In the genomic region with DNA sequence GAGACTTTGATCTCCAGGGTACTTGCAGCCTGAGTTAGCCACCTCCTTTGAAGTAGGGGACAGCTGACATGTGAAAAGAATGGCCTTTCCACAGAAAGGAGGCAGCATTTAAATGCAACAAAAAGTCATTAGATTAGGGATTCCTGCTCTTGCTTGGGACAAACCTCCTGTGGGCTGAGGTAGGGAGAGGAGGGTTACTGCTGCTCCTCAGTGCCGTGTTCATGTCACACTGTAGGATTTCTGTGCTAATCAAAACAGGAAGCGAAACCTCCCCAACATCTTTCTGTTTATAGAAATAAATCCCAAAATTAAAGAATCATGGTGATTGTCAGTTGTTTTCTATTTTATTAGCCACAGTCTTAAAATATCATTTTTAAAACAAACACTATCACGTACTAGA, we compare ENCODE assay signal across 20 mouse cellular contexts.
DNase-seq lines count a peak whose midpoint lies in the region; ATAC-seq and TF ChIP-seq lines count a peak whose summit lies in the region.
"Had no signal": no experiment of that assay in that cellular context is flagged by ENCODE, and none has a peak within 500 bp of the region (broad histone marks: within the 10 kb centered on the region; RNA-seq: fewer than 3 reads in every experiment).

No protein-coding gene starts in this region.

- H3K9ac ChIP-seq in midbrain, embryonic 11.5 days (ENCODE audit: low read length) = no peak overlapping the region
- no peak overlapping the region for H3K9ac ChIP-seq in intestine, postnatal 0 days (ENCODE audit: low read depth, low read length)
- H3K9ac ChIP-seq: embryonic facial prominence, embryonic 12.5 days; forebrain, embryonic 13.5 days; forebrain, embryonic 15.5 days; forebrain, postnatal 0 days had no signal

- no peak for ATAC-seq in midbrain, embryonic 11.5 days (ENCODE audit: low FRiP score)
- ATAC-seq in megakaryocyte, adult 5-6 weeks (ENCODE audit: poor library complexity, severe bottlenecking) = 0 out of 2 replicates have a peak, but pooled peaks have one; percentile 61
- no peak for ATAC-seq in intestine, postnatal 0 days
- ATAC-seq: activated CD4-positive, CD25-positive, alpha-beta regulatory T cell, adult 4 months; forebrain, embryonic 13.5 days; forebrain, embryonic 15.5 days; forebrain, postnatal 0 days; Patski had no signal

- 72% methylated on average over 3 of the region's 3 CpGs for WGBS in midbrain, embryonic 11.5 days
- 76% methylated on average over 3 of the region's 3 CpGs for whole genome bisulfite sequencing in midbrain, embryonic 10.5 days
- WGBS in intestine, postnatal 0 days = 81% methylated on average over 3 of the region's 3 CpGs

- no peaks in the 10 kb centered on the region for H3K9me3 ChIP-seq in midbrain, embryonic 11.5 days (ENCODE audit: control insufficient read depth, low read length)
- no peaks in the 10 kb centered on the region for H3K9me3 ChIP-seq in midbrain, embryonic 10.5 days (replicated peaks)
- H3K9me3 ChIP-seq in intestine, postnatal 0 days (ENCODE audit: control insufficient read depth) = no peaks in the 10 kb centered on the region
- H3K9me3 ChIP-seq: embryonic facial prominence, embryonic 10.5 days; embryonic facial prominence, embryonic 12.5 days; forebrain, embryonic 13.5 days; forebrain, embryonic 15.5 days had no signal

- intact Hi-C loops in gastrocnemius, postnatal 14 days (cut with DNase I; ENCODE audit: low total_unique reads) = no loop called here

- no peak overlapping the region for H3K4me3 ChIP-seq in midbrain, embryonic 11.5 days (ENCODE audit: low read depth, low read length)
- H3K4me3 ChIP-seq in midbrain, embryonic 10.5 days = no peak overlapping the region
- no peak overlapping the region for H3K4me3 ChIP-seq in intestine, postnatal 0 days (ENCODE audit: low read depth, low read length)
- H3K4me3 ChIP-seq: embryonic facial prominence, embryonic 10.5 days; embryonic facial prominence, embryonic 12.5 days; forebrain, embryonic 13.5 days; forebrain, embryonic 15.5 days had no signal

- TF ChIP-seq CTCF in intestine, postnatal 0 days (IDR thresholded peaks at IDR 0.05; ENCODE audit: low read depth) = no peak

- peak; percentile 71 for DNase-seq in midbrain, embryonic 11.5 days (ENCODE audit: low spot score, missing footprints)
- DNase-seq in midbrain, embryonic 10.5 days (ENCODE audit: low spot score) = no peak
- no peak for DNase-seq in gastrocnemius, postnatal 14 days
- DNase-seq: adrenal gland, adult 8-10 months; adrenal gland, postnatal 14 days; adrenal gland, postnatal 36 days; cerebellum, adult 11-12 months; cerebellum, adult 2 months; cerebellum, adult 9-10 months; cerebellum, postnatal 10 days; cerebellum, postnatal 25 days; forebrain, postnatal 0 days had no signal

- H3K4me1 ChIP-seq in midbrain, embryonic 11.5 days (ENCODE audit: control insufficient read depth, insufficient read depth, low read length) = no peaks in the 10 kb centered on the region
- peaks cover 23% of the 10 kb centered on the region for H3K4me1 ChIP-seq in midbrain, embryonic 10.5 days
- H3K4me1 ChIP-seq in intestine, postnatal 0 days (replicated peaks; ENCODE audit: control insufficient read depth, insufficient read depth, low read length) = no peaks in the 10 kb centered on the region
- H3K4me1 ChIP-seq: embryonic facial prominence, embryonic 10.5 days had no signal

- H3K36me3 ChIP-seq in midbrain, embryonic 11.5 days (ENCODE audit: control insufficient read depth, insufficient read depth, low read length) = no peaks in the 10 kb centered on the region
- H3K36me3 ChIP-seq in midbrain, embryonic 10.5 days = no peaks in the 10 kb centered on the region
- H3K36me3 ChIP-seq in intestine, postnatal 0 days (ENCODE audit: control insufficient read depth, insufficient read depth) = 0 out of 2 replicates have a peak, but pooled peaks cover 5% of the 10 kb centered on the region
- H3K36me3 ChIP-seq: embryonic facial prominence, embryonic 10.5 days; embryonic facial prominence, embryonic 12.5 days; forebrain, embryonic 15.5 days had no signal

- H3K27ac ChIP-seq in midbrain, embryonic 11.5 days (ENCODE audit: low read depth, low read length) = no peak overlapping the region
- H3K27ac ChIP-seq in midbrain, embryonic 10.5 days (replicated peaks) = no peak overlapping the region
- H3K27ac ChIP-seq in intestine, postnatal 0 days (ENCODE audit: low read depth, low read length) = no peak overlapping the region
- H3K27ac ChIP-seq: embryonic facial prominence, embryonic 10.5 days; embryonic facial prominence, embryonic 12.5 days; forebrain, embryonic 13.5 days; forebrain, embryonic 15.5 days had no signal

- no peaks in the 10 kb centered on the region for H3K27me3 ChIP-seq in midbrain, embryonic 11.5 days (ENCODE audit: control insufficient read depth, insufficient read depth, low read length)
- no peaks in the 10 kb centered on the region for H3K27me3 ChIP-seq in midbrain, embryonic 10.5 days (ENCODE audit: low read depth, poor library complexity, severe bottlenecking)
- no peaks in the 10 kb centered on the region for H3K27me3 ChIP-seq in intestine, postnatal 0 days (replicated peaks; ENCODE audit: control insufficient read depth, insufficient read depth, low read length)
- H3K27me3 ChIP-seq: embryonic facial prominence, embryonic 12.5 days; forebrain, embryonic 13.5 days; forebrain, embryonic 15.5 days; Patski had no signal

- no peak overlapping the region for H3K4me2 ChIP-seq in midbrain, embryonic 11.5 days
- H3K4me2 ChIP-seq in intestine, postnatal 0 days (replicated peaks; ENCODE audit: low read depth) = no peak overlapping the region
- H3K4me2 ChIP-seq: embryonic facial prominence, embryonic 12.5 days; forebrain, embryonic 13.5 days; forebrain, embryonic 15.5 days had no signal
